Mouse (Mus musculus): ENCODE data around the gene Ugt1a5. TPM values are rescaled to one million over a fixed set of nuclear protein-coding genes. Genes with fewer than 3 reads are reported as not detected.
"Not testable (repeated sequence)": the region's sequence is repeated elsewhere in the genome, so short reads cannot be mapped to it uniquely, and the experiment has no call there.

The Ugt1a5 gene
- not detected in 2 replicates for polyA plus RNA-seq (2014; fragmentation: Nextera tagmentation; extraction: Ambion mirVana)

DNA sequence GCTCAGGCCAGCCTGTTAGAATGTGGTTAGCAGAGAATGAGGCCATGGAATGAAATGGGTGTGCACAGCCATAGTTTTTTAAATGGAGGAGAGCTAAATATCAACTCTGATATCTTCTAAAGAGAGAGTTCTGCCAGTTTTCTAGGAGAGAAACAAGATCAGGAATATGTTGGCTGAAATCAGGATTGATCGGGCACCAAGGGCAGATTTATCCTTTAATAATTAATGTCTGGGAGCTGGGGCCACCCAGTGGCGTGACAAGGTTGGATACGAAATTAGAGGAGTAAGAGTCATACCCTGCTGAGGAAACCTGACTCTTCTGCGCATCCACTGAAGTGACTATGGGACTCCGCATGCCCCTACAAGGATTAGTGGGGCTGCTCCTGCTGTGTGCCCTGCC, at the start of gene Ugt1a5:
TSS of gene Ugt1a5 (plus strand) at position 302 of the 400 bp plus-strand sequence.
- no peaks in the 10 kb centered on the region for H3K36me3 ChIP-seq (ENCODE audit: control insufficient read depth, insufficient read depth, low read length)
- no peaks in the 10 kb centered on the region for H3K4me1 ChIP-seq (ENCODE audit: control insufficient read depth, insufficient read depth, low read length)
- H3K27me3 ChIP-seq (ENCODE audit: control insufficient read depth, insufficient read depth, low read length), result no peaks in the 10 kb centered on the region
- 87% methylated on average over 5 of the region's 5 CpGs for WGBS
- no peak for ATAC-seq (ENCODE audit: low FRiP score)
- no peaks in the 10 kb centered on the region for H3K9me3 ChIP-seq (ENCODE audit: control insufficient read depth, low read length)
- no peak within 1 kb of the TSS for H3K4me2 ChIP-seq
- DNase-seq (ENCODE audit: low spot score, missing footprints), result no peak
- no peak within 1 kb of the TSS for H3K4me3 ChIP-seq (ENCODE audit: low read depth, low read length)
- no peak within 1 kb of the TSS for H3K27ac ChIP-seq (ENCODE audit: low read depth, low read length)
- no peak within 1 kb of the TSS for H3K9ac ChIP-seq (ENCODE audit: low read length)

DNA sequence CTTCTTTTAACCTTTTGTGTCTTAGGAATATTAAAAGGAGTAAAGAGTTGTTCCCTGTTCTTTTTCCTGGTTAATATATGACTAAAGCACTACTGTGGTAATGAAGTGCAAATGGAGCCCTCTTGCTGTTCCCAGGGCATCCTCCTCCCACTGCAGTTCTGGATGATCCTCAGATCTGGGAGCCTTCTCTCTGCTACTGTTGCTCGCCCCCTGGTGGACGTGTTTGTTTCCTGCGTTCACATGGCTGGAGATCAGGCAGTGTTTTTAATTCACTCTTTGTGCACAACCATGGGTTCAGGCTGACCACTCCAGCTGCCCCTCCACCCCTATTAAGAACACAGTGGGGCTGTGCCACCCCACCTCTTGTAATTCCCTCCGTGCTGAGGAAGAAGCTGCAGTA, 45.3 kb upstream of the Ugt1a5 start:
- H3K36me3 ChIP-seq (ENCODE audit: control insufficient read depth, insufficient read depth, low read length); H3K9me3 ChIP-seq (ENCODE audit: control insufficient read depth, low read length); H3K4me1 ChIP-seq (ENCODE audit: control insufficient read depth, insufficient read depth, low read length); H3K4me2 ChIP-seq; ATAC-seq (ENCODE audit: low FRiP score); H3K27ac ChIP-seq (ENCODE audit: low read depth, low read length); H3K27me3 ChIP-seq (ENCODE audit: control insufficient read depth, insufficient read depth, low read length); H3K9ac ChIP-seq (ENCODE audit: low read length); DNase-seq (ENCODE audit: low spot score, missing footprints); H3K4me3 ChIP-seq (ENCODE audit: low read depth, low read length): not testable (repeated sequence)
- WGBS, result 9% methylated on average over 4 of the region's 4 CpGs

DNA sequence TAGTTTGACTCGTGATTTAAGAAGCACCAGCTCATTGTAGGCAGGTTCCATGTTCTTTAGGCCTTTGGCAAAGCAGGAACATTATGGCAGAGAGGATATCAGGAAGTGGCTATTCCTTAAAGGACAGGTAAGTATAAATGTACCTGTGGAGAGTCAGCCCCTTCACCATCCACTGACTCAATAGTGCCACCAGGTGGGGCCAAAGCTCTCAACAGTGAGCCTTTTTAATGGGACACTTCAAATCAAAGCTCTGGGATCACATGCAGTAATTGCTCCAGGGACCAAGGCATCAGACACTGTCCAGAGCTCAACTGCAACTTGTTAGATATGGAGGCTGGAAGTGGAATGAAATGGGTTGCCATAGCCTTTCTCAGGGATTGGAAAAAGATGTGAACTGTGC, 44.3 kb upstream of the Ugt1a5 start:
- not testable (repeated sequence) for ATAC-seq (ENCODE audit: low FRiP score); H3K9me3 ChIP-seq (ENCODE audit: control insufficient read depth, low read length); H3K27ac ChIP-seq (ENCODE audit: low read depth, low read length); DNase-seq (ENCODE audit: low spot score, missing footprints); H3K4me1 ChIP-seq (ENCODE audit: control insufficient read depth, insufficient read depth, low read length); H3K27me3 ChIP-seq (ENCODE audit: control insufficient read depth, insufficient read depth, low read length); H3K4me3 ChIP-seq (ENCODE audit: low read depth, low read length); H3K36me3 ChIP-seq (ENCODE audit: control insufficient read depth, insufficient read depth, low read length); H3K9ac ChIP-seq (ENCODE audit: low read length); H3K4me2 ChIP-seq
- WGBS, result no CpG with 5 or more reads among the region's 1 CpGs

DNA sequence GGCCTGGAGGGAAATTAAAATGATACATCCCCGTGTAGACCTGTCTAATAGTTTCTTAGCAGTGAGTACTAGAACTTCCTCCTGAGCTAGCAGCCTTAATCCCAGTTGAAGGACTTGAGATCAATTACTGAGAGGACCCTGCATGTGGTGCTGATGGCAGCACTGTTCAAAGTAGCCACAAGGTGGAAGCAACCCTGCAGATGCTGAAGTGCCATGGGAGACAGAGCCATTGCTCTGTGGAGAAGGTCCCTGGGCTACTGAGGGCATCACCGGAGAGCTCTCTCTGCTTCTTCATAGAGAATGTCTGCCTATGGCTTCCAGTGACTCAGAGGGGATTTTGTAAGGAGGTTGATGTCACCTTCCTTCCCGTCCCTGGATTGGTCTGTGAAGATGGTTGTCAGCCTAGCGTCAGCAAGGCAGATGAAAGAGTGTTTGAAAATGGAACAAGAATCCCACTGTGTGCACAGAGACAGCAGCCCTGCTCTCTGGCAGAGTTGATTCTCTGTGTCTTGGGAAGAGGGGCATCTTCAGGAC, 39.9 kb upstream of the Ugt1a5 start:
- not testable (repeated sequence) for H3K27ac ChIP-seq (ENCODE audit: low read depth, low read length); DNase-seq (ENCODE audit: low spot score, missing footprints); H3K27me3 ChIP-seq (ENCODE audit: control insufficient read depth, insufficient read depth, low read length); H3K4me3 ChIP-seq (ENCODE audit: low read depth, low read length); H3K4me1 ChIP-seq (ENCODE audit: control insufficient read depth, insufficient read depth, low read length); H3K9ac ChIP-seq (ENCODE audit: low read length); H3K36me3 ChIP-seq (ENCODE audit: control insufficient read depth, insufficient read depth, low read length); ATAC-seq (ENCODE audit: low FRiP score); H3K9me3 ChIP-seq (ENCODE audit: control insufficient read depth, low read length); H3K4me2 ChIP-seq
- WGBS, result 84% methylated on average over 4 of the region's 4 CpGs

DNA sequence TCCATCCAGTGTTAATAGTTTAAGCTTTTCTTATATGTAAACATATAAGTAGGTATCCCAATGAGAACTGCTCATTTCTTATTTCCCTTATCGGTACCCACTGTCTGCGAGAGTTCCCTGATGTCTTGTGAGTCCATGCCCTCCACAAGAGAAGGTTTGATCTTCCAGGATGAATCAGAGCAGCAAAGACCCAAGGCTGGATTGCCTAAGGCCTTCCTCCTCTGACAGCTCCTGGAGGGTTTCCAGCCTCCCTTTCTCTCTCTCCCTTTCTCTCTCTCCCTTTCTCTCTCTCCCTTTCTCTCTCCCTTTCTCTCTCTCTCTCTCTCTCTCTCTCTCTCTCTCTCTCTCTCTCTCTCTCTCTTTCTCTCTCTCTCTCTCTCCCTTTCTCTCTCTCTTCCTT, 36.7 kb upstream of the Ugt1a5 start:
- H3K4me1 ChIP-seq (ENCODE audit: control insufficient read depth, insufficient read depth, low read length); DNase-seq (ENCODE audit: low spot score, missing footprints); H3K4me3 ChIP-seq (ENCODE audit: low read depth, low read length); H3K4me2 ChIP-seq; ATAC-seq (ENCODE audit: low FRiP score); H3K27me3 ChIP-seq (ENCODE audit: control insufficient read depth, insufficient read depth, low read length); H3K36me3 ChIP-seq (ENCODE audit: control insufficient read depth, insufficient read depth, low read length); H3K9ac ChIP-seq (ENCODE audit: low read length); H3K9me3 ChIP-seq (ENCODE audit: control insufficient read depth, low read length); H3K27ac ChIP-seq (ENCODE audit: low read depth, low read length): not testable (repeated sequence)
- whole genome bisulfite sequencing, result 93% methylated on average over 2 of the region's 2 CpGs

DNA sequence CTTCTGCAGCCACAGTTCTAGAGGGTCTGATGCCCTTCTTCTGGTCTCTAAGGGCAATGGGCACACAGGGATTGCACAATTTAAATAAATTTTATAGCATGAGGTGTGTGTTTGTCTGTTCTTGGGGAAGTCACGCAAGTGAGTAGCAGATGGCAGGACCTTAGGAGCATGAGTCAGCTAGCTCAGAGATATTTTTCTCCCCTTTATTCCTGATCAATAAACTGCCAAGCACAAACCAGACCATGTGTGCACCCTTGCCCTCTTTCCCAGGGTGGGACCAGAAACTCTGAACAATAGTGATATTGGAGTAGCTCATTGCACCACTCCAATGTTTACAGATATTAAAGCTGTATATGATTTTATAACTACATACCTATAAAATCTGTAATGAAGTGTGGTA, 35.6 kb upstream of the Ugt1a5 start:
- H3K27ac ChIP-seq (ENCODE audit: low read depth, low read length); H3K27me3 ChIP-seq (ENCODE audit: control insufficient read depth, insufficient read depth, low read length); ATAC-seq (ENCODE audit: low FRiP score); H3K4me2 ChIP-seq; H3K36me3 ChIP-seq (ENCODE audit: control insufficient read depth, insufficient read depth, low read length); H3K4me3 ChIP-seq (ENCODE audit: low read depth, low read length); DNase-seq (ENCODE audit: low spot score, missing footprints); H3K9ac ChIP-seq (ENCODE audit: low read length); H3K4me1 ChIP-seq (ENCODE audit: control insufficient read depth, insufficient read depth, low read length); H3K9me3 ChIP-seq (ENCODE audit: control insufficient read depth, low read length): not testable (repeated sequence)
- WGBS, result 84% methylated on average over 1 of the region's 1 CpGs

DNA sequence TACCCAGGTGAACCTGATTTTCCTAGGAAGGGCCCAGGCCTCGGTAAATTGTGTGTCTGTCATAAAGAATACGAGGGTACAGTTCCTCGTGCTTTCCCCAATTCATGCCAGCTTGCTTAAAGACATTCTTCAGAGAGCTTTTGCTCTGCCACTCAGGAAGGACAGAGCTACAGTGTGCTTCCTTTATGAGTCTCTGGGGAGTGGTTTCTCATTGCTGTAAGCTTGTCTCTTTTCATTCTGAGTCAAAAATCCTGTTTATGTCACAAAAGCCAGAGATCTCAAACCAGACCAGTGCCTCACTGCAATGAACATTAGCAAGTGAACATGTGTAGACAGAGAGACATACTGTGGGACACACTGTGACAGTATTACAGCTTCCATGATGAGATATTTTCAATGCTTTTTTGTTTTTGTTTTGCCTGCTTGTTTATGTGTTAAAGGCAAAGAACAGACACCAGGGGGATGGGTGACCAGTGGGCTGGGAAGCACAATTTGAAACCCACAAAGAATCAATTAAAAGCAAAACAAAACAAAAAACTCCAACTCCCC, 31.8 kb upstream of the Ugt1a5 start:
- no peak overlapping the region for H3K27ac ChIP-seq (ENCODE audit: low read depth, low read length)
- no peak overlapping the region for H3K9ac ChIP-seq (ENCODE audit: low read length)
- ATAC-seq (ENCODE audit: low FRiP score), result no peak

DNA sequence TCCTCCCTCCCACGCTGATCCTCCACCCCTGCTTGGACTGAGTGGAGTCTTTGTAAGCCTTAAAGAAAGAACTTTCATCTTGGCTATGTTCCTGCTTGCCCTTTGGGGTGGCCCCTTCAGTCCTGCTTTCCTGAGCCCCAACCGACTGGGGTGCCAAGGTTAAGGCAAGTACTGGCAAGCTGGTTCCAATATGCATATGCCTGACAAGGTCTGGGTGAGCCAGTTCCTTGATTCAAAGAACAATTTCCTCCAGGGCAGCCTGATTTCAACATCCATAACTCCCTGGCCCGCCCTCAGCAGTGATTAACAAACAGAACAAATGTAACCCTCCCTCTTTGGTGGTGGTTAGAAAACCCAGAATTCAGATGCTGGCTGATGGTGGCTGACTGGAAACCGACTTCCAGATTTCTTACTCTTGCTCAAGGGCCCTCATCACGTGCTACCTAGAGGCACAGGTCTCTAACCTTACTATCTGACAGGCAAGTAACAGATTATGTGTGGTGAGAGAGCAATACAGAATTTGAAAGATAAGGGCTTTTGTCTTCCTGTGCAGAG, 31.3 kb upstream of the Ugt1a5 start, which contains the start of gene Ugt1a6a:
TSS of gene Ugt1a6a (plus strand) at position 353 of the 555 bp plus-strand sequence.
- not testable (repeated sequence) for DNase-seq (ENCODE audit: low spot score, missing footprints); H3K4me3 ChIP-seq (ENCODE audit: low read depth, low read length); H3K36me3 ChIP-seq (ENCODE audit: control insufficient read depth, insufficient read depth, low read length); H3K9ac ChIP-seq (ENCODE audit: low read length); H3K9me3 ChIP-seq (ENCODE audit: control insufficient read depth, low read length); H3K27me3 ChIP-seq (ENCODE audit: control insufficient read depth, insufficient read depth, low read length); H3K4me1 ChIP-seq (ENCODE audit: control insufficient read depth, insufficient read depth, low read length); H3K27ac ChIP-seq (ENCODE audit: low read depth, low read length); ATAC-seq (ENCODE audit: low FRiP score); H3K4me2 ChIP-seq
- 49% methylated on average over 5 of the region's 5 CpGs for WGBS

More for the DNA sequence above, 31.8 kb upstream of the Ugt1a5 start:
- Histone ChIP-seq H3K4me3 (ENCODE audit: low read depth, low read length) (no peak overlapping the region), H3K36me3 (ENCODE audit: control insufficient read depth, insufficient read depth, low read length) (no peaks in the 10 kb centered on the region), H3K4me2 (no peak overlapping the region), H3K27me3 (ENCODE audit: control insufficient read depth, insufficient read depth, low read length) (no peaks in the 10 kb centered on the region), H3K4me1 (ENCODE audit: control insufficient read depth, insufficient read depth, low read length) (no peaks in the 10 kb centered on the region), H3K9me3 (ENCODE audit: control insufficient read depth, low read length) (no peaks in the 10 kb centered on the region)
- 85% methylated on average over 3 of the region's 3 CpGs for WGBS
- DNase-seq (ENCODE audit: low spot score, missing footprints), result no peak

DNA sequence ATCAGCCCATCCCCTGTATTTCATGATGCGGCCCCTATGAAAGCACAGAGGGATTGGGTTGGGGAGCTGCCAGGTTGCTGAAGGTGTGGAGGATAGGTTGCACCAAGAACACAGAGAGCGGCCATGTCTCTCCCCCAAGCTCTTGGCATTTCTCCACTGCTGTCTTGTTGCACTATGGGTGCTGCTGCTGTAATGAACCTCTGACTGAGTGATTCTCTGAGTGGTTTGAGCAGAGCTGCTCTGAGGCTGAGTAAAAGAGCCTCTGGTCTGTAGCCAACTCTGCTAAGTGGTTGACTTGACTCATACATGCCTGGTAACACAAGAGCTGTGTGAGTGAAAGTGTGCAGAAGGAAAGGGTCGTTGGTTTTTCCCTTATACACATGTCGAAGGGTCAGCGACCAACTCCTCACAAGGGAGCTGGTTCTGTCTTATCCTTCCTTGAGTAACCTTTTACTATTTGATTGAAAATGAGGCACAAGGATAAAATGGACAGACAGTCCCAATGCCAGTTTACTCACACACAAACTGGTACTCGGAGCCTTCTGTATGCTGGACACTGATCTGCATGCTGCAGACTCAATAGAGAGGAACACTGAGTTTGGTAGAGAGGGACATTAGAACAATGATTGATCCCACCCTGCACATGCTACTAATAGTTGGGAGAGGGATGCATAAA, 30.4 kb upstream of the Ugt1a5 start:
- not testable (repeated sequence) for H3K4me2 ChIP-seq; H3K9ac ChIP-seq (ENCODE audit: low read length); H3K27ac ChIP-seq (ENCODE audit: low read depth, low read length); H3K4me3 ChIP-seq (ENCODE audit: low read depth, low read length); DNase-seq (ENCODE audit: low spot score, missing footprints); ATAC-seq (ENCODE audit: low FRiP score); H3K4me1 ChIP-seq (ENCODE audit: control insufficient read depth, insufficient read depth, low read length); H3K9me3 ChIP-seq (ENCODE audit: control insufficient read depth, low read length); H3K36me3 ChIP-seq (ENCODE audit: control insufficient read depth, insufficient read depth, low read length); H3K27me3 ChIP-seq (ENCODE audit: control insufficient read depth, insufficient read depth, low read length)
- WGBS, result 92% methylated on average over 5 of the region's 6 CpGs
